Mouse (Mus musculus) embryonic facial prominence, embryonic 12.5 days (tissue): ENCODE results near the gene Hist2h2be. TPM values are rescaled to one million over a fixed set of nuclear protein-coding genes. Genes with fewer than 3 reads are reported as not detected.
A peak's percentile ranks its signal among the peaks of the same experiment; 100 is the strongest.
"Not testable (repeated sequence)": the region's sequence is repeated elsewhere in the genome, so short reads cannot be mapped to it uniquely, and the experiment has no call there.

Source experiments
- ATAC-seq: fragments of 200-750 bp; cut with Nextera tagmentation; 2 replicates; pipeline ENCODE4 v1.8.0; 2017; ENCODE audit not compliant: insufficient number of reproducible peaks, insufficient read depth, low FRiP score, low TSS enrichment
- H3K27ac ChIP-seq: fragments of 300-500 bp; sonication (generic); 2 replicates; pipeline ENCODE4 v1.5.1; 2016; ENCODE audit warnings: mild to moderate bottlenecking
- H3K27me3 ChIP-seq: fragments of 300-500 bp; sonication (generic); 2 replicates; pipeline ENCODE4 v1.6.1; 2016; ENCODE audit warnings: mild to moderate bottlenecking, moderate library complexity
- H3K36me3 ChIP-seq: fragments of 300-500 bp; sonication (generic); 2 replicates; pipeline ENCODE4 v1.6.1; 2016; ENCODE audit warnings: mild to moderate bottlenecking
- H3K4me1 ChIP-seq: fragments of 300-500 bp; sonication (generic); 2 replicates; pipeline ENCODE4 v1.6.1; 2016
- H3K4me2 ChIP-seq: fragments of 300-500 bp; sonication (generic); replicated peaks from 2 replicates; pipeline ENCODE4 v1.6.1; 2016; ENCODE audit warnings: mild to moderate bottlenecking, moderate library complexity
- H3K4me3 ChIP-seq: fragments of 300-500 bp; sonication (generic); 2 replicates; pipeline ENCODE4 v1.5.1; 2016; ENCODE audit warnings: mild to moderate bottlenecking
- H3K9ac ChIP-seq: fragments of 300-500 bp; sonication (generic); 2 replicates; pipeline ENCODE4 v1.6.1; 2016; ENCODE audit warnings: mild to moderate bottlenecking, moderate library complexity
- H3K9me3 ChIP-seq: fragments of 300-500 bp; sonication (generic); 2 replicates; pipeline ENCODE4 v1.6.1; 2016; ENCODE audit warnings: mild to moderate bottlenecking, moderate library complexity
- WGBS: fragments of 180-500 bp; shearing (Covaris S2); methylation state at CpG from one replicate; pipeline ENCODE4 v1.1.7; 2016; 5-methylcytosine and 5-hydroxymethylcytosine counted together
- microRNA-seq: library from miRNA; unstranded; fragments of <30 nt; microRNA quantifications from one replicate; pipeline ENCODE4, GENCODE M21; 2017
- polyA plus RNA-seq: library from polyadenylated mRNA; unstranded; fragments of >200 nt; fragmentation: Nextera tagmentation; extraction: Ambion mirVana; gene quantifications from 2 replicates; pipeline ENCODE4 v1.2.1, GENCODE M21; 2016

Hist2h2be gene
- polyA plus RNA-seq, 1 experiment from 2014 or later, result 11.7 TPM

DNA sequence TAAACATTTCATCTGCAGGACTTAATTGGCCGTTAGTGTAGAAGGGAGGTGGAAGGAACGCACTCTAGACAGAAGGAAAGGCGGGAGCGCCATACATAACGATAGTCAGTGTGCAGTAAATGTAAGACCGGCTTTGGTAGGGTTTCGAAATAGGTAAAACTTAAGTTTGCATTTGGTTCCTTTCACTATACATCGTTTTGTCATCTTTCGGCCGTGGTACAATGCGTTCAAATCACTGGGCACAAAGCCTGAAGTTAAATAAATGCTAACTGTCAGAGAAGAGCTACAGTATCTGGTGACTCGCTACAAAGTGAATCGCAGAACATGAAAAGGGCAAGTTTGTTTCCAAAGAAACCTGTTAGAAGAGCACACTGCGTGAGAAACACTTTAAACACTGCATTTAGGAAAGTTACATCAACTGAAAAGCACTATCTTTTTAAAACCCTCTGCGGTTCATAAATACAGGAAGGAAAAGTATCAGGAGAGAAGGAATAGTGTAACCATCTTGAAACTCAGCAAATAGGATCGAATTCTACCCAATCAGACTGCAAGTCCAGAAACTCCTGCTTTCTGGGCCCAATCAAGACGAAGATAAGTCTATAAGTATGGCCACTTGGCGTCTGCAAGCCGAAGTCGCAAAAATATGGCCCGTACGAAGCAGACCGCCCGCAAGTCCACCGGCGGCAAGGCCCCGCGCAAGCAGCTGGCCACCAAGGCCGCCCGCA is 47.3 kb downstream of the Hist2h2be start, which contains the start of gene Hist2h3b:
Hist2h3b (plus strand) TSS at position 604 of the 725 bp plus-strand sequence.
- Histone ChIP-seq H3K36me3 (no peaks in the 10 kb centered on the region), H3K4me2 (peak within 1 kb of the TSS; percentile 68), H3K9me3 (no peaks in the 10 kb centered on the region), H3K27ac (peak within 1 kb of the TSS; percentile 98), H3K9ac (peak within 1 kb of the TSS; percentile 72), H3K4me1 (peaks cover 17% of the 10 kb centered on the region), H3K4me3 (peak within 1 kb of the TSS; percentile 49), H3K27me3 (no peaks in the 10 kb centered on the region)
- 23% methylated on average over 30 of the region's 30 CpGs for WGBS
- ATAC-seq, result peak; percentile 68

DNA sequence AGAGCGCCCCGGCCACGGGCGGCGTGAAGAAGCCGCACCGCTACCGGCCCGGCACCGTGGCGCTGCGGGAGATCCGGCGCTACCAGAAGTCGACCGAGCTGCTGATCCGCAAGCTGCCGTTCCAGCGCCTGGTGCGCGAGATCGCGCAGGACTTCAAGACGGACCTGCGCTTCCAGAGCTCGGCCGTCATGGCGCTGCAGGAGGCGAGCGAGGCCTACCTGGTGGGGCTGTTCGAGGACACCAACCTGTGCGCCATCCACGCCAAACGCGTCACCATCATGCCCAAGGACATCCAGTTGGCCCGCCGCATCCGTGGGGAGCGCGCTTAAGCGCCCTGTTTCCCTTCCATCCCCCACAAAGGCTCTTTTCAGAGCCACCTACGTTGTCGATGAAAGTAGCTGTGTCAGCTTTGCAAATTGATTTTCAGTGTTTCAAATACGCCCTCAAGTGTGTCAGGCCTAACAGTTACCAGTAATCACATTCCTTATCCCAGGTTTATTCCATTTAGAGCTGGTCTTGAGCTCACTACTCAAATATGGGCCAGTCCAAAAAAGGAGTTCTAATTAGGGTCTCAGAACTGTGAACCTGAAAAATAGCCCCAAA is 48.0 kb downstream of the Hist2h2be start:
- Histone ChIP-seq H3K9ac (peak overlapping the region; percentile 72), H3K4me2 (peak overlapping the region; percentile 68), H3K4me1 (peaks cover 15% of the 10 kb centered on the region), H3K4me3 (peak overlapping the region; percentile 49), H3K27ac (peak overlapping the region; percentile 98)
- peak; percentile 22; the same call in 1 of the 2 replicates for ATAC-seq
- not testable (repeated sequence) for H3K27me3 ChIP-seq, H3K9me3 ChIP-seq, H3K36me3 ChIP-seq
- WGBS, result 0% methylated on average over 12 of the region's 44 CpGs

- peak; percentile 93 for ATAC-seq
Measured at GRCm38 (mm10) chr3:96269511-96270474, 48.9 kb downstream of the Hist2h2be start, which contains the start of gene Hist2h2bb. Hist2h2bb (plus strand) TSS chr3:96269752.

More at GRCm38 (mm10) chr3:96269511-96270474, 48.9 kb downstream of the Hist2h2be start, which contains the start of gene Hist2h2bb:
- H3K9ac ChIP-seq, result peak within 1 kb of the TSS; percentile 72
- H3K4me1 ChIP-seq, result peaks cover 7% of the 10 kb centered on the region
- peak within 1 kb of the TSS; percentile 98 for H3K27ac ChIP-seq
- no peaks in the 10 kb centered on the region for H3K9me3 ChIP-seq
- peak within 1 kb of the TSS; percentile 68 for H3K4me2 ChIP-seq
- H3K36me3 ChIP-seq, result no peaks in the 10 kb centered on the region
- no peaks in the 10 kb centered on the region for H3K27me3 ChIP-seq
- H3K4me3 ChIP-seq, result peak within 1 kb of the TSS; percentile 49
- under 1% methylated on average over 45 of the region's 45 CpGs for WGBS

Small RNAs within 50 kb of the gene (microRNA-seq; reads per million reads assigned to microRNA genes)
- gene Gm44492 (not detected), gene Gm47311 (not detected), gene Gm47313 (not detected)

Other genes with a start within 250 kb of the Hist2h2be start
- 71.9 and 85.9 TPM in 2 replicates for gene Plekho1, start 225.1 kb upstream of the Hist2h2be start, polyA plus RNA-seq
- 43.3 and 43.6 TPM in 2 replicates for gene Vps45, start 162.7 kb upstream of the Hist2h2be start, polyA plus RNA-seq
- 20.2 and 20.6 TPM in 2 replicates for gene Otud7b, start 116.6 kb upstream of the Hist2h2be start, polyA plus RNA-seq
- 37.1 and 39.5 TPM in 2 replicates for gene Mtmr11, start 59.1 kb upstream of the Hist2h2be start, polyA plus RNA-seq
- gene Sf3b4, start 48.8 kb upstream of the Hist2h2be start, polyA plus RNA-seq, result 181 and 190 TPM in 2 replicates
- 8.6 and 9.2 TPM in 2 replicates for gene Sv2a, start 40.0 kb upstream of the Hist2h2be start, polyA plus RNA-seq
- gene Bola1, start 1.4 kb upstream of the Hist2h2be start, polyA plus RNA-seq, result 52.6 and 53.3 TPM in 2 replicates
- 1.5 and 1.6 TPM in 2 replicates for gene Hist2h2ab, start 1.3 kb upstream of the Hist2h2be start, polyA plus RNA-seq
- 12.2 and 12.5 TPM in 2 replicates for gene Hist2h2ac, start 239 bp upstream of the Hist2h2be start, polyA plus RNA-seq
- 7.1 and 8.2 TPM in 2 replicates for gene Hist2h3c2, start 18.0 kb downstream of the Hist2h2be start, polyA plus RNA-seq
- 45.4 and 60.5 TPM in 2 replicates for gene Hist2h2aa2, start 19.2 kb downstream of the Hist2h2be start, polyA plus RNA-seq
- gene Hist2h2aa1, start 24.4 kb downstream of the Hist2h2be start, polyA plus RNA-seq, result 19.8 and 19.9 TPM in 2 replicates
- 0.83 TPM in 1 of 2 replicates, not detected in the other for gene Hist2h3c1, start 25.6 kb downstream of the Hist2h2be start, polyA plus RNA-seq
- 13.6 and 17.2 TPM in 2 replicates for gene Hist2h4, start 42.2 kb downstream of the Hist2h2be start, polyA plus RNA-seq
- gene Hist2h3b, start 47.5 kb downstream of the Hist2h2be start, polyA plus RNA-seq, result 92.4 and 92.9 TPM in 2 replicates
- 22.1 and 22.4 TPM in 2 replicates for gene Hist2h2bb, start 48.6 kb downstream of the Hist2h2be start, polyA plus RNA-seq
- 0.84 and 1.6 TPM in 2 replicates for gene Fcgr1, start 72.8 kb downstream of the Hist2h2be start, polyA plus RNA-seq
- gene BC107364, start 231.2 kb downstream of the Hist2h2be start, polyA plus RNA-seq, result 0.26 TPM in 1 of 2 replicates, not detected in the other